Mouse (Mus musculus): ENCODE data around the gene Bcl3. TPM values are rescaled to one million over a fixed set of nuclear protein-coding genes. Genes with fewer than 3 reads are reported as not detected.

Gene Bcl3
- 17.3 and 27.3 TPM in 2 replicates for polyA plus RNA-seq (2011; ENCODE audit: insufficient read depth, insufficient read length, low read depth, missing spikeins)

DNA sequence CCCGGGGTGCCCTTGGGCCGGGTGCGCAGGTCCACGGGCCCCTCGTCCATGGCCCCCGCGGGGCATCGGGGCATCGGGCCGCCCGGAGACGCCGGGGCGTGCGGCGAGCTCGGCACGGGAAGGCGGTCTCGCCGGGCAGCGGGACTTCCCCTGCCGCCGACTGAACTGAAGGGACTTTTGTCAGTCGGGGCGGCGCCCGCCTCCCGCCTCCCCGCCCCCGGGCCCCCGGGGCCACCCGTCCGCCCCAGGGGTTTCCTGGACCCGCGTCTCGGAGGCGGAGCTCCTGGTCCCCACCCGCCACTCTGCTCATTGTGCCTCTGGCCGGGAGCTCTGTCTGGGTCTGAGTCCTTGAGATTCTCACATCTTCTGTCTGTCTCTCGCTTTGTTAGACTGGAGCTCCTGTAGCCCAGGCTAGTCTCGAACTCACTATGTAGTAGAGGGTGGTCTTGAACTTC is at the start of gene Bcl3:
Bcl3 (minus strand) TSS at position 167 of the 455 bp plus-strand sequence.
- Histone ChIP-seq H3K27ac (ENCODE audit: insufficient read depth, low read length) (peak within 1 kb of the TSS; percentile 82), H3K9ac (ENCODE audit: low read depth, poor library complexity, severe bottlenecking) (peak within 1 kb of the TSS; percentile 90), H3K4me1 (ENCODE audit: control insufficient read depth, insufficient read depth, low read length) (peaks cover 11% of the 10 kb centered on the region), H3K36me3 (ENCODE audit: control insufficient read depth, insufficient read depth, low read length, poor library complexity, severe bottlenecking) (peaks cover 5% of the 10 kb centered on the region; the same call in 1 of the 2 replicates), H3K4me3 (ENCODE audit: low read depth, low read length) (peak within 1 kb of the TSS; percentile 71), H3K9me3 (replicated peaks; ENCODE audit: control insufficient read depth, insufficient read depth, low read length, poor library complexity, severe bottlenecking) (peaks cover 8% of the 10 kb centered on the region; the same call in 1 of the 2 replicates), H3K27me3 (ENCODE audit: control insufficient read depth, insufficient read depth, low read length, poor library complexity, severe bottlenecking) (no peaks in the 10 kb centered on the region)
- TF ChIP-seq CTCF (IDR thresholded peaks at IDR 0.05; ENCODE audit: low read depth, low read length) = no peak
- TF ChIP-seq POLR2A (IDR thresholded peaks at IDR 0.05; ENCODE audit: insufficient read depth, low read length) = no peak
- peak; percentile 80; the same call in 1 of the 2 replicates for TF ChIP-seq EP300 (IDR thresholded peaks at IDR 0.05; ENCODE audit: insufficient read depth, low read depth, low read length)

DNA sequence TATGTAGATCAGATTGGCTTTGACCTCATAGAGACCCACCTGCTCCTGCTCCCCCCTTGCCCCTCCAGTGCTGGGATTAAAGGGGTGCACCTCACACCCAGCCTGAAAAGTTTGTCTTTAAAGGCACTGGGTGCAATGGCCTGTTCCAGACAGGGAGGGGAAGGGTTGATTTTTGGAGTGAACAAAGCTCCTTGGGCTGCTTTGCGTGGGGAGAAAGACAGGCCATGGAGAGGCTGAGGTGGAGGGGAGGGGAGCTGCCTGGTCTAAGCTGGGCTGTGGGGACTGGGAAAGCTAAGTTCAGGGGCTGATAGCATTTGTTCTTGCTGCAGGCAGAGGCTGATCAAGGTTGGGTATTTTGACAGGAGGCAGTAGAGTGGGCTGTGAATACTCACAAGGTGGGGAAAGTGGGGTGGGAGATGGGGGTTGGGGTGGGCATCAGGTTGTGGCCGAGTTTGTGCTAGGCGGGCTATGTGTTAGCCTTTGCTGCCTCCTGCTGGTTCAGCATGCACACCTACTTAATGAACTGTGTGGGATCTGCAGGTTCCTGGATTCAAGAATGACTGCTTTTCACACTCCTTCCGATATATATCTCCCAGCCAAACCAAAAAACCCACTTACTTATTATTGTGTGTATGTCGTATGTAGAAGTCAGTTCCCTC is 49.5 kb upstream of the Bcl3 start:
- Histone ChIP-seq H3K9ac (ENCODE audit: low read depth, poor library complexity, severe bottlenecking) (no peak overlapping the region), H3K4me3 (ENCODE audit: low read depth, low read length) (no peak overlapping the region), H3K4me1 (ENCODE audit: control insufficient read depth, insufficient read depth, low read length) (no peaks in the 10 kb centered on the region), H3K36me3 (ENCODE audit: control insufficient read depth, insufficient read depth, low read length, poor library complexity, severe bottlenecking) (no peaks in the 10 kb centered on the region), H3K27me3 (ENCODE audit: control insufficient read depth, insufficient read depth, low read length, poor library complexity, severe bottlenecking) (no peaks in the 10 kb centered on the region), H3K9me3 (replicated peaks; ENCODE audit: control insufficient read depth, insufficient read depth, low read length, poor library complexity, severe bottlenecking) (no peaks in the 10 kb centered on the region), H3K27ac (ENCODE audit: insufficient read depth, low read length) (no peak overlapping the region)
- TF ChIP-seq CTCF (IDR thresholded peaks at IDR 0.05; ENCODE audit: low read depth, low read length) = peak; percentile 87
- TF ChIP-seq POLR2A (IDR thresholded peaks at IDR 0.05; ENCODE audit: insufficient read depth, low read length) = no peak
- TF ChIP-seq EP300 (IDR thresholded peaks at IDR 0.05; ENCODE audit: insufficient read depth, low read depth, low read length) = 0 out of 2 replicates have a peak, but pooled peaks have one; percentile 18

DNA sequence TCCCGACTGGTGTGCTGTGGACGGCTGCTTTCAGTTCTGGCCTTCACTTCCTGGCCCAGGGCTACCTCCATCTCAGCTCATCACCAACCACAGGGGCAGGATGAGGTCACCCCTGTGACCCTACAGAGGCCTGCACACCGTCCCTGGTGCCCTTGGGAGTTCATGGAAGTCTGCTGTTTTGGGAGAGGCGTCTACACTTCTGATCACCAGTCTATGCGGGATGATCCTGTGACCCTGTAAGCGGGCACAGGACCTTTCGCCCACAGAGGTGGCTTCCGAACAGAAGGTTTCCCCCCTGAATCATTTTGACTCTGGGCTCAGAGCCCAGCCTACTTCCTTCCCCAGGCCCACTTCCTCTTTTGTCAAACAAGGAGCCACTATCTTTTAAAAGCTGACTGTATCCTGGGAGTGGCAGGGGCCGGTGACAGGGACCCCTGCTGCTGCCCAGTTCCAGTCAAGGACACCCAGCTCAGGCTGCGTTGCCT is 48.6 kb upstream of the Bcl3 start:
- no peak overlapping the region for H3K27ac ChIP-seq (ENCODE audit: insufficient read depth, low read length)
- no peak for TF ChIP-seq POLR2A (IDR thresholded peaks at IDR 0.05; ENCODE audit: insufficient read depth, low read length)
- no peak for TF ChIP-seq EP300 (IDR thresholded peaks at IDR 0.05; ENCODE audit: insufficient read depth, low read depth, low read length)
- TF ChIP-seq CTCF (IDR thresholded peaks at IDR 0.05; ENCODE audit: low read depth, low read length) = no peak
- no peak overlapping the region for H3K9ac ChIP-seq (ENCODE audit: low read depth, poor library complexity, severe bottlenecking)
- H3K4me1 ChIP-seq (ENCODE audit: control insufficient read depth, insufficient read depth, low read length) = no peaks in the 10 kb centered on the region
- H3K27me3 ChIP-seq (ENCODE audit: control insufficient read depth, insufficient read depth, low read length, poor library complexity, severe bottlenecking) = no peaks in the 10 kb centered on the region
- no peaks in the 10 kb centered on the region for H3K36me3 ChIP-seq (ENCODE audit: control insufficient read depth, insufficient read depth, low read length, poor library complexity, severe bottlenecking)
- H3K9me3 ChIP-seq (replicated peaks; ENCODE audit: control insufficient read depth, insufficient read depth, low read length, poor library complexity, severe bottlenecking) = no peaks in the 10 kb centered on the region
- H3K4me3 ChIP-seq (ENCODE audit: low read depth, low read length) = no peak overlapping the region

DNA sequence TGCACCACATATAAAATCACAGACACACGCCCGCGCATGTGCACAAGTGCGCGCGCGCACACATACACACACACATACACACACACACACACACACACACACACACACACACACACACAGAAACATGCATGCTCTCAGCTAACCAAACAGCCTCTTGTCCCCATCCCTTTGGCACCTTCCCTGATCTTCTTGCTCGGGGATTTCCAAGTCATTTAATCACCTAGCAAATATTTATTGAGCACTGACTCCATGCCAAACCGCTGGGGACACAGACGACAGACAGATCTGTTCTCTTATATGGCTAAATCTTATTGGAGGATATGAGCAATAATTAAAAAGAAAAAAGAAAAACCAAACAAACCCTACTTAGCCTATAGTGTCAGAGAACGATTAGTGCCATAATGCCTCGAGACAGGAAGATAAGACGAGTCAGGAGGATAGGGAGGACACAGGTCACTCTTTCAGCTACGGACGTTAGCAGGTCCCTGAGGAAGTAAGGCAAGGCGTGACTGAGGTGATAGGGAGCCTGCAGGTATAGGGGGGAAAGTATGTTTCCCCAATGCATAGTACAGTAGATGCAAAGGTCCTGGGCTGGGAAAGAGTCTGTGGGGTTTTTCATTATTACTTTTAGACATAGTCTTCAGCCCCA is 45.3 kb upstream of the Bcl3 start:
- no peak for TF ChIP-seq EP300 (IDR thresholded peaks at IDR 0.05; ENCODE audit: insufficient read depth, low read depth, low read length)
- TF ChIP-seq CTCF (IDR thresholded peaks at IDR 0.05; ENCODE audit: low read depth, low read length) = no peak
- TF ChIP-seq POLR2A (IDR thresholded peaks at IDR 0.05; ENCODE audit: insufficient read depth, low read length) = no peak
- Histone ChIP-seq H3K36me3 (ENCODE audit: control insufficient read depth, insufficient read depth, low read length, poor library complexity, severe bottlenecking) (no peaks in the 10 kb centered on the region), H3K4me3 (ENCODE audit: low read depth, low read length) (no peak overlapping the region), H3K9ac (ENCODE audit: low read depth, poor library complexity, severe bottlenecking) (no peak overlapping the region), H3K27me3 (ENCODE audit: control insufficient read depth, insufficient read depth, low read length, poor library complexity, severe bottlenecking) (no peaks in the 10 kb centered on the region), H3K9me3 (replicated peaks; ENCODE audit: control insufficient read depth, insufficient read depth, low read length, poor library complexity, severe bottlenecking) (no peaks in the 10 kb centered on the region), H3K4me1 (ENCODE audit: control insufficient read depth, insufficient read depth, low read length) (peaks cover 4% of the 10 kb centered on the region), H3K27ac (ENCODE audit: insufficient read depth, low read length) (no peak overlapping the region)

DNA sequence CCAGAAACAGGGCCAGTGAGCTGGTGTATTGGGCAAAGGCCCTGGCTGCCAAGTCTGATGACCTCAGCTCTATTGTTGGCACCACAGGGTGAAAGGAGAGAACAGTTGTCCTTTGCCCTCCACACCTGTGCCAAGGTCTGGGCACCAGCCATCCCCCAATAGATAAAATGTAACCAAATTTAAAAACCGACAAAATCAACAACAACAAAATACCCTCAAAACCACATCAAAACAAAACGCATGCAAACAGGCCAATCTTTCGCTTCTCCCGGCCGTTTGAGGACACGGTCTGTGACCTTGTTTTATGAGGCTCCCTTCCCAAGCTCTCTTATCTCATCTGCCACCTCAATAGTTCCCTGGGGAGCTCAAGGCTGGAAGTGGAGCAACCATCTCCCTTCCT is 43.9 kb upstream of the Bcl3 start:
- Histone ChIP-seq H3K4me1 (ENCODE audit: control insufficient read depth, insufficient read depth, low read length) (peaks cover 4% of the 10 kb centered on the region), H3K36me3 (ENCODE audit: control insufficient read depth, insufficient read depth, low read length, poor library complexity, severe bottlenecking) (no peaks in the 10 kb centered on the region), H3K4me3 (ENCODE audit: low read depth, low read length) (no peak overlapping the region), H3K9ac (ENCODE audit: low read depth, poor library complexity, severe bottlenecking) (no peak overlapping the region), H3K9me3 (replicated peaks; ENCODE audit: control insufficient read depth, insufficient read depth, low read length, poor library complexity, severe bottlenecking) (no peaks in the 10 kb centered on the region), H3K27me3 (ENCODE audit: control insufficient read depth, insufficient read depth, low read length, poor library complexity, severe bottlenecking) (no peaks in the 10 kb centered on the region), H3K27ac (ENCODE audit: insufficient read depth, low read length) (no peak overlapping the region)
- TF ChIP-seq POLR2A (IDR thresholded peaks at IDR 0.05; ENCODE audit: insufficient read depth, low read length) (no peak), CTCF (IDR thresholded peaks at IDR 0.05; ENCODE audit: low read depth, low read length) (no peak), EP300 (IDR thresholded peaks at IDR 0.05; ENCODE audit: insufficient read depth, low read depth, low read length) (no peak)

Measured in ES-Bruce4 (cell line).